Mouse (Mus musculus) limb, embryonic 10.5 days (tissue): ENCODE results near the gene Ak3. TPM values are rescaled to one million over a fixed set of nuclear protein-coding genes. Genes with fewer than 3 reads are reported as not detected.

Experiments
- polyA plus RNA-seq: library from polyadenylated mRNA; unstranded; fragments of >200 nt; fragmentation: Nextera tagmentation; extraction: Ambion mirVana; gene quantifications from 2 replicates; pipeline ENCODE4 v1.2.1, GENCODE M21; 2016

Ak3 gene
- polyA plus RNA-seq, 1 experiment from 2014 or later: 69.6 TPM

Other genes with a start within 250 kb of the Ak3 start
- 0.13 and 0.15 TPM in 2 replicates for gene Slc1a1, start 212.9 kb downstream of the Ak3 start, polyA plus RNA-seq
- 3.1 and 4.1 TPM in 2 replicates for gene Plpp6, start 84.0 kb downstream of the Ak3 start, polyA plus RNA-seq
- 0.06 TPM in 1 of 2 replicates, not detected in the other for gene 4430402I18Rik, start 80.2 kb downstream of the Ak3 start, polyA plus RNA-seq
- 31.1 and 40.5 TPM in 2 replicates for gene Cdc37l1, start 57.6 kb downstream of the Ak3 start, polyA plus RNA-seq
- gene Rcl1, start 53.4 kb upstream of the Ak3 start, polyA plus RNA-seq: 84.4 and 105 TPM in 2 replicates
- 5.4 and 8.0 TPM in 2 replicates for gene Jak2, start 203.9 kb upstream of the Ak3 start, polyA plus RNA-seq